Mouse (Mus musculus): ENCODE data around the gene Glb1l3.
A peak's percentile ranks its signal among the peaks of the same experiment; 100 is the strongest.

- TF ChIP-seq CTCF (IDR thresholded peaks at IDR 0.05; ENCODE audit: low read depth, low read length) (peak; percentile 65), POLR2A (IDR thresholded peaks at IDR 0.05; ENCODE audit: extremely low read depth, insufficient read depth, low read length) (no peak)
Observed at GRCm38 (mm10) chr9:26776122-26776902, 84.4 kb downstream of the Glb1l3 start.
